Mouse (Mus musculus): ENCODE measurements around the gene Spin1.

- no peak for TF ChIP-seq CTCF (IDR thresholded peaks at IDR 0.05 in 2 of 3, conservative IDR thresholded peaks at IDR 0.05 in 1 of 3; ENCODE audit: control insufficient read depth in 1 of 3, insufficient read depth in 1 of 3, low read depth in 2 of 3, low read length in 3 of 3, poor library complexity in 1 of 3, severe bottlenecking in 1 of 3)
- TF ChIP-seq POLR2A (IDR thresholded peaks at IDR 0.05; ENCODE audit: control insufficient read depth in 1 of 2, insufficient read depth in 1 of 2, low read depth in 1 of 2, low read length in 2 of 2, poor library complexity in 1 of 2), result no peak
- no peak for TF ChIP-seq MYC (IDR thresholded peaks at IDR 0.05; ENCODE audit: low read depth, low read length)
- no peak for TF ChIP-seq CHD2 (IDR thresholded peaks at IDR 0.05; ENCODE audit: low read length)
- TF ChIP-seq SMC3 (IDR thresholded peaks at IDR 0.05; ENCODE audit: low read depth, low read length), result no peak
- TF ChIP-seq EP300 (IDR thresholded peaks at IDR 0.05; ENCODE audit: low read depth in 1 of 2, low read length in 2 of 2), result no peak
- TF ChIP-seq USF2 (IDR thresholded peaks at IDR 0.05; ENCODE audit: borderline replicate concordance in 1 of 2, insufficient read depth in 1 of 2, low read depth in 1 of 2, low read length in 2 of 2), result no peak
- TF ChIP-seq GABPA (IDR thresholded peaks at IDR 0.05; ENCODE audit: low read depth, low read length), result no peak
- no peak for TF ChIP-seq USF1 (IDR thresholded peaks at IDR 0.05; ENCODE audit: low read depth, low read length)
Measured at GRCm38 (mm10) chr13:51064429-51064828, 36.3 kb upstream of the Spin1 start.

Data from MEL (cell line).